Mouse (Mus musculus) telencephalon, adult 2 months (tissue): ENCODE results near the gene Etv6.

Experiments
- DNase-seq: peaks from one replicate; pipeline ENCODE4 v3.0.0-alpha.2; 2011; ENCODE audit warnings: low read depth, low spot score

The Etv6 gene

DNA sequence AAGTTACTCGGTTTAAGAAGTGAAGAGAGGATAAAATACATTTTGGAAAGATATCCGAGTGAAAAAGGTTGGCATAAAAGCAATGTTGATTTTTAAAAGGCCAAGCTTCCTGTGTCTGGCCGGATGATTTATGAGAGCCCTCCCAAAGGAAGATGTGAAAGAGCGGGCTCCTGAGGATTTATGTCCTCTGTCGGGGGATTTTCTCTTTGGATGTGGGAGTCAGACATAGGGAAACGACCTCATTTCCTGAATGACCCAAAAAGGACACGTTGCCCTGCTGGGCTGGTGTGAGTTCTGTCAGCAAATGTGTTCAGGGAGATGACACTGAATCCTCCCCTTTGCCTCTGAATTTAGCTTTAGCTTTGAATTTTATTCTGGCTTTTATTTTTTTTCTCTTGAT lies 8.0 kb downstream of the Etv6 start:
- DNase-seq = no peak

DNA sequence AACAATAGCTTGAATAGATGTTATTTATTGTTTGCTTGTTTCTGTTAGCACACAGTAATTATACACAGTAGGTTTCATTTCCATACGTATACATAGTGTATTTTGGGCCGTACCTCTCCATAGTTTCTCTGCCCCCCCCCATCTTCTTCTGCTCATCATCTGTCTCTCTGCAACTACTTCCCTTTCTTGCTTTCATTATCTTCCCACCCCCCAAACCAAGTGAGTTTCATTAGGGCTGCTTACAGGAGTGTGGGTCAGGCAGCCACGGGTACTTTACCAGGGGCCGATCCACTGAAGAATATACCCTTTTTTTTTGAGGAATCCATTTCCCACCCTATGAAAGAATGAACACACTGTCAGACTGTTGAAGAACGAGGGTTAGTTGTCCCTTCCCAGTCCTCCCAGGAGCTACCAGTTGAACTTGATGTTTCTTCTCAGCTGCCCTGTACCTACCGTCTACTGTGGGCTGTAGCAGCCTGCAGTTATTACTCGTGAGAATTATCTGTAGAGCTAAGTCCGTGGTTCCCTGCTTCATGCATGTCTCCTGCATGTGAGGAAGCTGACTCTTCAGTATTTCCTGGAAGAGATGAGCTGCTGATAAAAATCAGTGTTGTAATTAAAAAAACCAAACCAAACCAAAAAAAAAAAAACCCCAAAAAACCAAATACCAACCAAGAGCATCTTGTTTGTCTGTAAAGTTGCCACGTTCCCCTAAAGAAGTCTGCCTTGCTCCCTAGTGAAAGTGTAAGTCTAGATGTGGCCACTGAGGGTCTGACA lies 9.8 kb downstream of the Etv6 start:
- DNase-seq = no peak

DNA sequence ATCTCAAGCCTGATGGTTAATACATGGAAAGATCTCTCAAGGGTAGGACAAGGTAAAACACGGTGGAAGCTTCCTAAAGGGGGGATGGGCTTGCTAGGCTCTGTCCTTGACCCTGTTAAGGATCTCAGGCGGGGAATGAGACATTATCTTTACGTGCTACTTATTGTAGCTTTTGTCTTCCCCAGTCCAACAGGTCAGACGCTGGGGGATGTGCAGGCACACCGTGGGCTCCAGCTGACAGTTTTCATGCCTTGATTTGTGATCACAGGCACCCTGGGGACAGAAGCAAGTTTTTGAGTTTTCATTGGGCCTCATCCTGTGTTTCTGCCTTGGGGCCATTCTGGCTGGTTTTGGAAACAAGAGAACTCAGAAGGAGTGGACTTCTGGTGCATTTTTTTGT lies 10.6 kb downstream of the Etv6 start:
- no peak for DNase-seq

DNA sequence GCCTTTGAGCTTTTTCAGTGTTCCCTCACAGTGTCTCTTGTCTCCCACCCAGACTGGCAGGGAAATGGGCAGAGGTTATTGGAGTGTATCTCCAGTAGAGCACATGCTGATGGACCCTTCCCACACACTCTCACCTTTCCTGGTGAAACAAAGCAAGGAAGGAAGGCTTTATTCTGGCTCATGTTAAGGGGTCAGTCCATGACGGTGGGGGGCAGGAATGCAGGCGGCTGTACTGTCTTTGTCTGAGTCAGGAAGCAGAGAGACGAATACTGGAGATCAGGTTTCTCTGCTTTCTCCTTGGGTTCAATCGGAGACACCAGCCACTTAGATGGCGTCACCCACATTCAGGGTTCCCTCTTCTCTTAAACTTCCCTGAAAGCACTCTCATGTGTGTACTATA lies 11.7 kb downstream of the Etv6 start:
- DNase-seq = no peak

DNA sequence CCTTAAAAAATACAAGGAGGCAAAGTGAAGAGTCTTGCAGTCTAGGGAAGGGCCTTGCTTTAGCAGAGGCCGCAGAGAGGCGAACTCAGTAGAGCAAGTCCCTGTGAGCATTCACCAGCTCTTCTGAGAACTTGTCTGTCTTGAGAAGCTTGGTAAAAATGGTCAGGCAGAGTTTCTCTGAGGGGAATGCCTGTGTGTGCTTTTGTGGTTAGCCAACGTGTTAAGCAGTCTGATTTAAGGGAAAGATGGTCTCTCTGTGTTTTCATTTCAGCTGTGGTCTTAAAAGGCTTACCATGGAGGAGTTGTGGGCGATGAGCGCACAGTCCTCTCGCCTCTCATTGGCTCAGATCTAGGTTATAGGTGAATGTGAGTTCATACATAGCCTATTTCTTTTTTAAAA lies 12.5 kb downstream of the Etv6 start:
- no peak for DNase-seq

DNA sequence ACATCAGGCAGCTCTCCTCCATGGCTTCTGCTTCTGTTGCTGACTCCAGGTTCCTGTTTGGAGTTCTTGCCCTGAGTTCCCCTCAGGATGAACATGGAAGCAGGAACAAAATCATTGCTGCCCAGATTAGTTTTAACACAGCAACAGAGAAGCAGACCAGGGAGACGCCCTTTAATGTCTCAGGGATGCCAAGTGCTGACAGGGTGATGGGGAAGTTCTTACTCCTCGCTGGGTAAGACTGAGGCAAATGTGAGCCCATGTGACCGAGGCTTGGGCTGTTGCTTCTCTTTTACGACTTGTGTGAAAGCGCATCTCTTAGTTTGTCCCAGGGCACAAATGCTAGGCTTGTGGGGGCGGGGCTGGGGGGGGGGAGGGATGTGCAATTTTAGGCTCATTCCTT lies 13.5 kb downstream of the Etv6 start:
- DNase-seq = no peak

DNA sequence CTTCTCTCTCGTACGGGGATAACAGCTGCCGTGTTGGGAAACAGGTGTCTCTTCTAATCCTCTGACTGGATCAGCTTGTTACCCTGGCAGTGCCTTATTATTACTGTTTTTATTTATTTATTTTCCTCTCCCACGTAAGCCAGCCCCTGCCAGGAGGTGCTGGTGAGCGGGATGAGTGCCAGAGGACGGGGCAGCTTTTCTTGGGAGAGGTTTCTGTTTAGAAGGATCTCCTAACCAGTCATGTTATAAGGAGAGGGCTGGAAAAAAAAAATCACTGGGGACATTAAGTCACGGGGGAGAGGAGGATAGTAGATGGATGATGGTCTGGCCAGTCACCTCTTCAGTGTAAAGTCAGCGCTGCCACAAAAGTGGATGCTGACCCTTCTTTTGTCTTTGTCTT lies 15.0 kb downstream of the Etv6 start:
- DNase-seq = no peak

DNA sequence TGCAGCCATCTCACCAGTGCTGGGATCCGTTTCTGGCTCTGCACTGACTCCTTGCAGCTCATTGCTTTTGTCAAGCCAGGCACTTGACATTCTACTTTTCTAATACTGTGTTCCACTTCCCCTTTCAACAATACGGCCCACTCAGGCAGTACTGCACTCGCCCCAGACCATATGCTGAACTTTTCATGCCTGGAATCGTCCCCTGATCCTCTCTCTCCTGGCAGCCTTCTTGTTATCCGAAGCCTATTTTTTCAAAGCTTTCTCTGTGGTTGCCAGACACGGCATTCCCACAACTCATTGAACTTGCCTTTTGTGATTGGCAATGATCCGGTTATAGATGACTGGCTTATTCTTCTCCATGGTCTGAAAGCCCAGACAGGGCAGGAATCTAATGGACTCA lies 16.4 kb downstream of the Etv6 start:
- DNase-seq = no peak

DNA sequence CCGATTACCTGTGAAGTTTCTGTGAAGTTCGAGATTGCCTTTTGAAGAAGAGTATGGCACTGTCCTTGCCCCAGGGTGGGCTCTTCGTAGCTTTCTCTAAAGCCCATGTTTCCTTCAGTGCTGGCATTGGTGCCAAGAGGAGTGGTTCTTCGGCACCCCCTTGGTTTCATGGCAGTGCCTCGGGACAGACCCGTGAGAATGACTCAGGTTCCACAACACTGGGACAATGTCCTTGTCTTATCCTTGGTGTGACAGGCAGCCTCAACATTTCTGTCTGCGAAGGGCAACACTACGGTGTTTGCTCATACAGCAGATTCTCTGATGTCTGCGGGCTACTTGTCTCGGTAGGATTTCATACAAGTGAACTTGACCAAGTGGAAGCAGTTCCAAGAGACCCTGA lies 17.6 kb downstream of the Etv6 start:
- no peak for DNase-seq

DNA sequence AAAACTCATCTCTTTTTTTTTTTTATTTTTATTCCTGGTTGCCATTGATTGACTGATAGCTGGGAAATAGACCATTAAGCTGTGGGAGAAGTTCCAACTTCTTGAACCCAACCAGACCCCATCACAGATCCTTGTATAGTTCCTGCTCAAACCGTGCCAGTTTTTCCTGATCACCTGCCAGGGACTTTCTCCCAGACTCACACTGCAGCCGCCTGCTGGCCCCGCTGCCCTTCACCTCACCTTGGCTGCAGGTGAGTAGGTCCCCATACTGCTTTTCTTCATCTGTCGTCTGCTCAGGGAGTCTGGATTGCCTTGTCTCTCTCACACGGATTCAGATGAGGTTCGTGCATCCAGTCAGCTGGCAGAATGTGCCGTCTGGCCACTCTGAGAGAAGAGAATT lies 18.1 kb downstream of the Etv6 start:
- DNase-seq = no peak

DNA sequence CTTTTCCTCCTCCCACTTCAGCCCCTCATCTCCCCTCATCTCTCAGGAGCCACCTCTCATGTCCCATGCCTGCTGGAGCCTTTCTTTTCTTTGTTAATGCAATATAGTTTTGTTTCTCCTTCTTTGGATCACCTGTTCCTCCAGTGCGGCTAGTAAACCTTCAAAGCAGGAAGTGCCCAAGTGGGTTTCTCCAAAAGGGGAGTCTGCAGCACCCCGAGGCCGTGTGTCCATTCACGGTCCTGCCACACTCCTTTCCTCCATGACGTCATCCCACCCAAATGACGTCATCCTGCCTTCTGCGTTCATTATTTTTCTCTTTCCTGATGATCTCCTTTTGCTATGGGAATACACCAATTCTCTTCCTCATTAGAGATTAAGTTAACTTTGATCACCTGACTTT lies 20.1 kb downstream of the Etv6 start:
- DNase-seq = no peak

DNA sequence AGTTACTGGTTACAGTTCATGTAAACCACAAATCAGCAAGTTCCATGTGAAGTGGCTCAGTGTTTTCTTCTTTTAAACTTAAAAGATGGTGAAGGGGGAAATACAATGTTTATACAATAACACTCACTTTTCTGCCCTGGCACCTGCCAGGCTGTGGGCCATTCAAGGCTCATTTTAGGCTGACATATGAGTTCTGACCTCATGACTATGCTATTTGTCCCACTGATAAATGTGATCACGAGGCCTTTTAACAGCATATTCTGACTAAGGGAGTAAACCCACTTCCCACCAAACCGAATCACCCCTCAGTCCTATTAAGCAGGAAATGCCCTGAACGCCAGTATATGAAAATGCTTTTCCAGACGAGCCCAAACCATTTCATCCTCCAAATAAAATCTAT lies 23.0 kb downstream of the Etv6 start:
- no peak for DNase-seq

DNA sequence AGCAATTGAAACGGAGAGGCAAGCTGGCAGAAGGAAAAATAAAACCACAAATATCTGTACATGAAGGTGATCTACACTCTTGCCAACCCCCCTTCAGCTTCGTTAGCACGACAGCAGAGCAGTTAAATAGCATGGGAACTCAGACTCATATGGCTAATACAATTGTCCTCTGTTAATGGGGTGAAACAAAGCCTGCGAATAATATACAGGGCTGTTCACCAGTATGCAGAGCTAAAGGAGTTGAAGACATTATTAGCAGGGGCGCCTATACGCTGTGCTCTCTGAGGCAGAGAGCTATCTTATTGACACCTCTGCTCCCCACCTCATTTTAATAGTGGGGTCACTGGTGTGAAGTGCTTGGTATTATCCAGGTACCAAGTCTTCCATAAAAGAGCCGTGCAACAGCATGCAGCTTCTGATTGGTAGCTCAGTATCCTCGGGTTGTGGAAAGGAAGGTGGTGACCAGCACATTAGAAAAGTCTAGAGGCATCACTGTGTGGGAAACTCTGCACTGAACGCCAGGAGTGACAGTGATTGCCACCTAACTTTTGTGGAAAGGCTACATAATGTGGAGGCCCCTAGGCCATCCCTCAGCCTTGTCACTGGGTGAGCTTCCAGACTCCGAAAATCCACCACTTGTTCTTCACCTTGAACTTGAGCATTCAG lies 23.5 kb downstream of the Etv6 start:
- no peak for DNase-seq

DNA sequence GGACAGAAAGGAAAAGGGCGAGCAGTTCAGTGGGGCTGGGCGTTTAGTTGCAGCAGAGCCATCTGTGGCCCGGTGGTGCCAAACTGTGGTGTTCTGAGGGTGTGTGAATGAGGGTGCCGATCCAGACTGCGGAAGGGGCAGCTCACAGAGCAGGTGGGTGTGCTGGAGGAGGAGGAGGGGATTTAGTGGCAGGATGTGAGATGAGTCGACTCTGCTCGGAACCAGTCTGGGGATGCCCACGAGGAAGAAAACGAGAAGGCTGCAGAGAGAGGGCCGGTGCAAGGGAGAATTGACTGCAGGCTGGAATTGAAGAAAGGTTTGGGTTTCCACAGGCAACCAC lies 24.0 kb downstream of the Etv6 start:
- no peak for DNase-seq

DNA sequence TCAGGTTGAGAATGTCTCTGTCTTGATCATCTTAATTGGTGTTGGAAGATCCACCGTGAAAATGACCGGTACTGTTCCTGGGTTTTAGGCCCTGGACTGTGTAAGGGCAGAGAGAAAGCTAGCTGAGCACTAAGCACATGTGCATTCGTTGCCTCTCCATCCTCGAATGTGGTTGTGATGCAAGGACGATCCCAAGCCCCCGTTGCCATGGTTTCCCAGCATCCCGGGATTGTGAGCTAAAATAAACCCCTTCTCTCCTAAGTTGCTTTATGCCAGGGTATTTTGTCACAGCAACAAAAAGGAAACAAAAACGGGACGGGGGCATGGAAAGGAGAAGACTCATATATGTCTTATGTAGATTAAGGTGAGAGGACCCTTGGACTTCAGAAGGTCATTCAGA lies 24.5 kb downstream of the Etv6 start:
- DNase-seq = no peak

DNA sequence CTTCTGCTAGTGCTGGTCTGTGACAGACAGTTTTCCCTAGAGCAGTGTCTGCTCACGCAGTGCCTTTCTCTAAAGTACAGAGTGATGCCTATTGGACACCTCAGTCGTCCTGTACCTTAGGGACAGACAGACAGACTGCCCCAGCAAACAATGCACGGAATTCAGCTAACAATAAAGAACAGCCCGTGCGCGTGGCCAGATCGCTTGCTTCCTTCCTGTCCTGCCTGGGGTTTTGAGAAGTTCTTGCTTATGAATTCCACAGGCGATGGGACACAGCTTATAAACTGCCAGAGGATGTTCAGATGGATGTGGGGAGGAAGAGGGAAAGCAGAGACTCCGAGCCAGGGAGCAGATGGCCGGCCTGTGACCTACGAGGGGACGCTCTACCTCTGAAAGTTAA lies 25.3 kb downstream of the Etv6 start:
- DNase-seq = no peak

DNA sequence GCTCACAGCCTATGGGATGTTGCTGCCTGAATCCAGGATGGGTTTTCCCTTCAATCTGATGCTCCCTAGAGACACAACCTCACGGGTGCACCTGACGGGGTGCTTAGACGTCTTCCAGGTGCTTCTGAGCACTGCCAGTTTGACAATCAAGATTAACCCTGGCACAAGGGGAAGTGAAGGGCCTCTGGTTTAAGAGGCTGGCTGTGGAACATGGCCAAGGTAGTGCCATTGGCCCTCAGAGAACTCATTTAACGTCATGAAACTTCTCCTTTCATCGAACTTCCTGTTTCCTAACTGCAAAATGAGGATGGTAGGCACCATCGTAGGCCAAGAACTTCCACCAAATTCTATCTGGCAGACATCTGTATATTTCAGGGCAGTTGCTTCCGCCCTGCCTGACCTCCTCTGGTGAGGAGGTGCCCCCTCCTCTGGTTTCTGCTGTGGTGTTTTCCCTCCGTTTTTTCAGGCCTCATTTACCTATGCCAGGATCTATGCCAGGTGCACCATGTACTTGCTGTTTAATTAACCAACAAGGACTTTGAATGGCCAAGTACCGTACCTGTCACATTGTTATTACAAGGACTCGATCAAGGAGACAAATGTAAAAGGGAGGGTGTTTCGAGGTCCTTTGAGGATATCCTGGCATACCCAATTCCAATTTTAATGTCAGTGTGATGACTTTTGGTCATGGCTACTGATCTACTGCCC lies 29.7 kb downstream of the Etv6 start:
- no peak for DNase-seq

DNA sequence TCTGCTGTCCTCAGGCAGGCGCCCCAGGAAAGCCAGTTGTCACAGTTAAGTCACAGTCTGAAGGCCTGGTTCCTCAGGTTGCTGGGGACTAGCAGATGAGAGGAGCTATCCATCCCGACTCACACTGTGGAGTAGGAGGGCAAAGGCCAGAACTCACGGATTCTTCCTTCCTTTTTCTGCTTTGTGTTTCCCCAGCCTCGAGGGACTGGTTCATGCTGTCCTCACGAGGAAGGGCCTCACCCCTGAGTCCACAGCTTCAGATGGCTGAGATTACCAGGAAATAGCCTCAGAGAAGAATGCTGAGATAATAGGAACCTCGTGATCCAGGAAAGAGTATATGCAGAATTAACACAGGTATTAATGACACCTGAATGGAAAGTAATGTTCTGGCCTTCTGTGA lies 30.6 kb downstream of the Etv6 start:
- no peak for DNase-seq

DNA sequence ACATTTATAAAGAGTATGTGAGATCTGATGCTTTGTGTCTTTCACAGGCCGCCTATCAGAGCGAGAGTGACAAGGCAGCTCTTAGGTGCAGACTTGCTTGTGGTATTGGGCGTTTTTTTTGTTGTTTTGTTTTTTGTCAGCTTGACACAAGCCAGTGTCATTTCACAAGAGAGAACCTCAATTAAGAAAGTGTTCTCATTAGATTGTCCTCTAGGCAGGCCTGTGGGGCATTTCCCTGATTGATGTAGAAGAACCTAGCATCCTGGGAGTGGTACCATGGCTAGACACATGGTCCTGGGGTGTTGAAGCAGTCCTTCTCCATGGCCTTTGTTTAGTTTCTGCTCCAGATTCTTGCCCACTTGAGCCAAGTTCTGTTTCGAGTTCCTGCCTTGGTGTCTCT lies 31.5 kb downstream of the Etv6 start:
- no peak for DNase-seq

DNA sequence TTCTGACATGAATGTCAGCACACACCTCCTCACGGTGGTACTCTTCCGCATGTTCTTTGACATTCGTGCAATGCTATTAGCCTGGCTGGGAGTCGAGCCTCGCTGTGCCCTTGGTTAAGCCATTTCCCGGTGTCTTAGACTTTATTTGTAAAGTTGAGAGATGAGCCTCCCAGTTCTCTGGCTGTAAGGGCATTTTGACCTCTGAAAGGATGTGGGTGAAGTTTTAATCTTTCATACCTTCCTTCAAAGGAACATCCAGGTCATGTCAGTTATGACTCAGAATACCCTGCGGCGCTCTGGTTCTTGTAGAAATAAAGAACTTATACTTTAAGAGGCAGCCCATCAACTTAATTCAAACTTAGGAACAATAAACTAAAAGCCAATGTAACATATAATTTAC lies 32.0 kb downstream of the Etv6 start:
- DNase-seq = no peak

DNA sequence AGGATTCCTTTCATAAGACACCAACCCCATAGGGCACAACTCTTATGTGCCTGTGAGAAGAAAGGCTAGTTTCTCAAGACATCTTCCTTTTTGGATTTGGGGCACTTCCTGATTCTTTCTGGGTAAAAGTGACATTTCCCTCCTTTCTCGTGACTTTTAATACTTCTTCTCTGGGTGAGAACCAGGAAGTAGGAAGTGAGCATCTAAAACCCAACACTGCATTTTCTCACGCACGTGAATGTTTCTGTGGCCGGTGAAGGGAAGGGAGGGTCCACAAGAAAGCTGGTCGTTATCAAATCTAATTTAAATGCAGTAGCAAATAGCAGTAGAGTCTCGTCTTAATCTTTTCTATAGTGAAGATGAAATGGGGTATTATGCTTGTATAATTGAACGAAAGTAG lies 36.9 kb downstream of the Etv6 start:
- DNase-seq = no peak

DNA sequence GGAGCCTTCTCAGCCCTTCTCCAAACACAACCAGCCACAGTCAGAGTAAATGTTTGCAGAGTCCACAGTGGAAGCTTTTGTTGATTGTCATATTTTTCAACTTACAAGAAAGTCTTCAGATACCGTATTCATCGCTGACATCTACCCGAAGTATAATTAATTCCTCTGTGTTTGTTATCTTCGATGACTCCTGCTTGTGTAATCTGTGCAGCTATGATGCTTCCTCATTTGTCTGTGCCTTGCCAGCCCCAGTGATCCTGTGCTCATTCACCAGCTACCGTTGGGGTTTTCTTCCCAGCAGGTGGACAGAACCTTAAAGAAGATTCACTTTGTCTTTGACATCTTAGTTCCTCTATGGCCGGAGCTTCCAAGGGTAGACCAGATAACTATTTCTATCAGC lies 37.4 kb downstream of the Etv6 start:
- DNase-seq = no peak

DNA sequence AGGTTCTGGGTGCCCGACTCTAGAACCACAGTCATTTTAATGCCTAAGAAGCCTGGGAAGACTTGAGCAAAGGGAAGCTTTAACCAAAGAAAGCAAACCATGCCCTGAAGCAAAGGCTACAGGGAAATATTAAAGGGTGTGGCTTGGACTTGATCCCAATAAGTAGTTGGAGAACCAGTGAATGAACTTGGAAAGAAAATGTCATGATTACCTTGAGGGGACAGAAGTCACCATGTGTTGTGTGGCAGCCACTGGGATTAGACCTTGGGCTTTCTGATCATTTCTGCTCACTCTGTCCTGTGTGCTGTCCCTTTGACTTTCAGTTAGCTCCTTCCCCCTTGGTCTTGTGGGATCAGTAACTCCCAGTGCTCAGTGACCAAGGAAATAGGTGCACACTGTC lies 38.9 kb downstream of the Etv6 start:
- DNase-seq = no peak
